Mouse (Mus musculus): ENCODE data around the gene Smtnl2.

Gene Smtnl2

GRCm38 (mm10) chr11:72425201-72425600 is 13.7 kb upstream of the Smtnl2 start:
- DNase-seq (ENCODE audit: low spot score) = no peak

GRCm38 (mm10) chr11:72423686-72424085 is 12.2 kb upstream of the Smtnl2 start:
- no peak for DNase-seq (ENCODE audit: low spot score)

- no peak for DNase-seq (ENCODE audit: low spot score)
Measured at GRCm38 (mm10) chr11:72421518-72422278, 10.2 kb upstream of the Smtnl2 start.

DNA sequence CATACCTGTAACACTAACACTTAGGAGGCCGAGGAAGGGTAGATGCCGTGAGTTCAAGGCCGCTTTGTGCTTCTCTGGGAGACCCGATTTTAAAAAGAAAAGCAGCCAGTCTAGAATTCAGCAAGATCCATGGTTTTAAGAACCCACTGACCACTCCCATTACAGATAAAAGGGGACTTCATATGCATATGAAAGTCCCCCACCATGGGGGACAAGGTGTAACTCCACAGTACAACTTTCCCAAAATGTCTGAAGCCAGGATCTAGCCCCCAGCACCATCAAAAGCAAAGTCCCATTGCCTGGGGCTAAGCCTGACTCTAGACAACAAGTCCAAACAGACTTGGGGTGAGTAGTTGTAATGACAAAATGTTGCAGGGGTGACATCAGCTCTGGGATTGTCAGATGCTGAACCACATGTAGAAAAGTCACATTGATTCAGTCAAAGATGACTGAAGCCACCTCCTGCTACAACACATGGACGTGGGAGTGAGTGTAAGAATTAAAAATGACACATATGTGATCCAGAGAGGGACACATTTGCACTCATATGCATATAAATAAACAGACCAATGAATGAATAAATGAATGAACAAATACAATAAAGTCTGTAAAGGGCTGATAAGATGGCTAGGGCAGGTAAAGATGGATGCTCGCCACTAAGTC is 9.1 kb upstream of the Smtnl2 start:
- no peak for DNase-seq (ENCODE audit: low spot score)

DNA sequence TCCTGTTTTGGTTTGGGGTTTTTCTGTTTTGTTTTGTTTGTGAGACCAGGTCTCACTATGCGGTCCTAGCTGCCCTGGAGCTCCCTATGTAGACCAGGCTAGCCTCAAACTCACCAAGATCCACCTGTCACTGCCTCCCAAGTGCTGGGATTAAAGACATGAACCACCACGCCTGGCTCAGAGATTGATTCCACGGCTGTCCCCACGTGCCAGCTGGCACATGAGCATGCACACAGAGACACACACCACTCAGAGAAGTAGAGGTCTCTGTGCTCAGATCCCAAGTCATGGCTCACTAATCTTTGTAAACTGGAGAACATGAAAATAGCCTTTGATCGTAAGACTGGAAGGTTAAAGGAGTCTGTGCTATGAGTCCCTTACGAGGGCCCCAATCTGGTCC is 7.5 kb upstream of the Smtnl2 start:
- no peak for DNase-seq (ENCODE audit: low spot score)

DNA sequence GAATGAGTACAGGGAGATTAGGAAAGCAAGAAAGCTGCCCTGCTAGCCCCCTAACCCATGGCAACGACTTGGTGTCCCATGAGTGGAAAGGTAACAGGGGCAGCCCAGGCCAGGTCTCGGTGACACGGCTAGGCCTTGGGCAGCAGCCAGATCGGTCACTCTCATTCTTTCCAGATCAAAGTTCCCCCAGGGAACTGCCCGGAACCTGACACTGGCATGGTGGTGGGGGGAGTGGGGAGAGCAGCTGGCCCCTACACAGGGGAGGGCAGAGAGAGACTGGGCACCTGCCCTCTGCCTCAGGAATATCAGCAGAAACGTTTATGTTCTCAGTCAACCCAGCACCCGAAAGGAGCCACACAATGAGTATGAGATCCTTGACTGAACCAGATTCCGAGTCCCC is 6.7 kb upstream of the Smtnl2 start:
- DNase-seq (ENCODE audit: low spot score) = no peak

DNA sequence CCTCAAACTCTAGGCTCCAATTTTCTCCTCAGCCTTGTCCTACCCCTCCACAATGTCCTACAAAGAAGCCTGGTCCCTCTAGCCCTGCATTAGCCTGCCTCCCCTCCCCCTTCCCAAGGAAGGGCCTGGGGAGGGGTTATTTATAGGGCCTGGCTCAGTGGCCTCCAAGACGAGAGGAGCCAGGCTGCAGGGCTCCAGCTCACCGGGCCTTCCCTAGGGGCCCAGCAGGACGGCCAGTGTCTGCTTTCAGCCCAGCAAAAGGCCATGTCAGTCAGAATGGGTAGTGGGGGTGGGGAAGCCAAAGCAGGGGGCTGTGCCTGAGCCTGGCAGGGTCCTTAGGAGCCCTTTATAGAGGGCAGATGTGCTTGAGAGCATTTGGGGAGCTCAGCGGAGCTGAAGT is 5.9 kb upstream of the Smtnl2 start:
- no peak for DNase-seq (ENCODE audit: low spot score)

- DNase-seq (ENCODE audit: low spot score) = no peak
Measured at GRCm38 (mm10) chr11:72416666-72417065, 5.2 kb upstream of the Smtnl2 start.

DNA sequence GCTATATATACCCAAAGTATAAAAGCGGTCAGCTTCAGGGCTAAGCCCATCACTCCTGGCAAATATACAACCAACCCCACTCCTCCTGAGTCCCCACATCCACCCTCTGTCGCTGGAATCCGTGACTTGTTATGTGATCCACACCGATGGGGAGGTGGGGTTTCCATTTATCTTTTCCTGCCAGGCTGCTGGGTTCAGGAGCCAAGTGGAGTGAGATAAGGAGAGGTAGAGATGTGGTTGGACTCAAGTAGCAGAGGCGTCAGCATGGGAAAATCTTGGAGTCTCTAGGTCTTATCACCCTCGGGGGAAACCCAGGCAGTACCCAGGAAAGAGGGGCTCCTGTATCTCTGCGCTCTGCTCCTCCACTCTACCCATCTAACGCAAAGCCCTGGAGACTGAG is 3.6 kb upstream of the Smtnl2 start:
- DNase-seq (ENCODE audit: low spot score) = peak; percentile 77

DNA sequence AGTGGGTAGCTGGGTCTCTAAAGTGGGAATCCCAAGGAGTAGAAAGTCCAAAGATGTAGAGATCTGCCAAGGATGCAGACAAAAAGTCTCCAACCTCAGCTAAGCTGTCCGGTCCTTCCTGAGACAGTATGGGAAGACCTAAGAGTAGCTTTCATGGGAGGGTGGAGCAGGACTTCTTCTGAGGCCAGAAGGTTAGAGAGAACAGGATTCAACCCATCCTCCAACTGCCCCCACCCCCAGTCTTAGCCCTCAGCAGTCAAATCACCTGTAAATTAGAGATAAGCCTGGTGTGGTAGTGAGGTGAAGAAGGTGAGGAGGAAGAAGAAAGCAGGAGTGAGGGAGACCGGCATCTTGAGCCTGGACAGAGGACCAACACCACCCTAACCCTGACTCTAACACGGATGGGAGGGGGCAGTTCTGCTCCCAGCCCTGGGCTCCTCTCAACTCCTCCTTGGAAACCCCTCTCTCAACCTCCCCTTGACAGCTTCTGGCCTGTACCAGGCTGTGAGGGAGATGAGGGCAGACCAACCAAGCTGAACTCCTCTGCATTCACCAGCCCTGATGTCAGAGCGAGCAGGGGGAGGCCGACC is 2.2 kb upstream of the Smtnl2 start:
- DNase-seq (ENCODE audit: low spot score) = no peak

- no peak for DNase-seq (ENCODE audit: low spot score)
Measured at GRCm38 (mm10) chr11:72413016-72413415, 1.5 kb upstream of the Smtnl2 start.

GRCm38 (mm10) chr11:72411945-72412344 is 432 bp upstream of the Smtnl2 start:
- no peak for DNase-seq (ENCODE audit: low spot score)

DNA sequence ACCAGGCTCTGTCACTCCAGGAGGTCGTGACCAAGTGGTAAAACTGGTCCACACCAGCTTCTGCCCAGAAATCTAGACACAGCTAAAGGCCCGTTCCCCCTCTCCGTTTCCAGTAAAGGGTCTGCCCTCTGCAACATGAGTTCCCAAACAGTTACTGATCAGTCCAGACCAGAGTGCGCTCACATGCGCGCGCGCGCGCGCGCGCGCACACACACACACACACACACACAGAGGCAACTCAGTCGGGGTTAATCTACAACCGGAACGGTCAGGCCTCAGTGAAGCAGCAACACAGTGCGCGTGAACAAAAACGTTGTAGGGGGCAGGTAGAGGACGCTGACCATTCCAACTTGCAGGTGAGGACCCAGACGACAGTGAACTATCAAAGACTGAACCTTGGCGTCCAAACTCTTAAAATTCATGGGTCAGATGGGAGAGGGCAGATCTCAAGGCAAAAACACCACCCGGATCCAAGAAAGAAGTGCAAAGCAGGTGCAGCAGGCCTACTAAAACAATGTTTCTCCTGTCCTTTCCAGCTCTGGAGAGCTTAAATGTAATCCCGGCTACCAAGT is 906 bp downstream of the Smtnl2 start:
- DNase-seq (ENCODE audit: low spot score) = no peak

DNA sequence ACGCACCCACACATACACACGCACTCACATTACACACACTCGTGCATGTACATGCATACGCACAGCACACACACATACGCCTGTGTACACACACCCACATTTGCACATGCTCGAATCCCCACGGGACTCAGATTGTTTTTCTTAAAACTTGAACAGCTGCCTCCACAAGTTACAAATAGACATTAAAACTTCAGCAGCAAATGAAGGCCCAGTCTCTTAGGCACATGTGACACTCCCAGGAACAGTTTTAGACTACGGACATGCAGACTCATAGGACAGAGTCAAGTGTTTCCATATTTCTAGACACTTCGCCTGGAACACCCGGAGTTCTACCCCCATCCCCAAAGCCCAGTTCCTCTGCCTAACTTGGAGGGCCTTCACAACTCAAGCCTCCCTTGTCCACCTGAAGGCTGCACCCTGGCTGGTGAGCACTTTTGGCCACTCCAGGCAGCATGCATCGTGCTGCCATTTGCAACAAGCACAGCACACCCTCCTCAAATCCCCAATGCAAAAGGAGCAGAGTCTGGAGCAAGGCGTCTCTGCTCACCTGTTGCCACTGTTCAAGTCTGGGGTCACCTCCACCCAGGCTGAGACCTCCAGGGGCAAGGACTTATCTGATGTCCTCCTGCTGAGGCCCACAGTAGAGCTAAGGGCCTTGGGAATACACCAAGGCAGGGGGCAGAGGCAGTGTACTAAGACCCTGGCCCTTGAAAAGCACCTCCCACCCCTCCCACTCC is 1.7 kb downstream of the Smtnl2 start:
- DNase-seq (ENCODE audit: low spot score) = no peak

- no peak for DNase-seq (ENCODE audit: low spot score)
Measured at GRCm38 (mm10) chr11:72408451-72409170, 2.9 kb downstream of the Smtnl2 start.

DNA sequence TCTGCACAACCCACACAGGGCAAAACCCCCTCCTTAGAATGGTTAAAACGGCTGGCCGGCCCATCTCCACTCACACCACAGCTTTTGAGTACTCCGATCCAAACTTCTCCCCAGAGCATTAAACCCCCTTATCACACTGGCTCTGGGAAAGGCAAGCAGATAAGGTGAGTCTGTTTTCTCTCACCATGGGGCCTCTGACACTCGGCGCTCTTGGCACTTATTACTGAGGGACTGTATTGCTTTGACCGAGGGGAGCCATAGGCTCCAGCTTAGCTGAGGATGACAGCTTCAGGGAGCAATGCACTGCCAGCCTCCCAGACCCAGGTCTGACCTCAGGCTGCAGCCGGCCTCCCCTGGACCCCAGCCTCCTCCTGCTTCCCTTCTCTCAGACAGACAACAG is 3.9 kb downstream of the Smtnl2 start:
- no peak for DNase-seq (ENCODE audit: low spot score)

DNA sequence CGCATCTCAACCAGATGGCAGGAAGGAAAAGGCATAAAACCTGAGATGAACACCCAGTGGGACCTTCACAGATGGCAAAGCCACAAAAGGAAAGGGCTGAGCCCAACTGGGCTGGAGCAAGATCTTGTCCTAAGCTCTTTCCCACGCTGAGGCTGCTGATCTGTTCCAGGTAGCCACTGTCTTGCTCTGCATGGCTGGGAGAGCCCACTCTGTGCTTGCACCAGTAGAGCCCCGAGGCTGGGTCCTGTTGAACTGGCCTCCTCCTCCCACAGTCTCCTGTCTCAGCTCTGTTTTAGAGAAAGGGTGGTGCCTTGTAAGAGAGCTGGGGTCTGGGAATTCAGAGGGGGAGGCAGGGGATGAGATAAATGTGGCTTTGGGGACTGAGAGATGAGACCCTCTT is 4.4 kb downstream of the Smtnl2 start:
- DNase-seq (ENCODE audit: low spot score) = no peak

GRCm38 (mm10) chr11:72406079-72406675 is 5.3 kb downstream of the Smtnl2 start:
- DNase-seq (ENCODE audit: low spot score) = no peak

DNA sequence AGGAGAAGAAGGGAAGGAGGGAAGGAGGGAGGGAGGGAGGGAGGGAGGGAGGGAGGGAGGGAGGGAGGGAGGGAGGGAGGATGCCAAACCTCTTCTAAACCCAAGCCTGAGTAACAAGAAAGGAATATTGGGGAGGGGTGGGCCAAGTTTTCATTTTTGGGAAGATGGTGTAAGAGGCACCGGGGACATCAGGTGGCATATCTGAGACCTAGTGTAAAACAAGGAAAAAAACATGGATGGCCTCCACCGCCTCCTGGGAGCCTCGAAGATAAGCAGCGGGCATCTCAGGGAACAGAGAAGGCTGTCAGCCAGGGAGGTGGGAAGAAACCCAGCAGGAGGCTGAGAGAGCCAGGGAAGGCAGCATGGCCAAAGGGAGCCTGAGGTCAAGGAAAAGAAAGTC is 6.0 kb downstream of the Smtnl2 start:
- DNase-seq (ENCODE audit: low spot score) = no peak

DNA sequence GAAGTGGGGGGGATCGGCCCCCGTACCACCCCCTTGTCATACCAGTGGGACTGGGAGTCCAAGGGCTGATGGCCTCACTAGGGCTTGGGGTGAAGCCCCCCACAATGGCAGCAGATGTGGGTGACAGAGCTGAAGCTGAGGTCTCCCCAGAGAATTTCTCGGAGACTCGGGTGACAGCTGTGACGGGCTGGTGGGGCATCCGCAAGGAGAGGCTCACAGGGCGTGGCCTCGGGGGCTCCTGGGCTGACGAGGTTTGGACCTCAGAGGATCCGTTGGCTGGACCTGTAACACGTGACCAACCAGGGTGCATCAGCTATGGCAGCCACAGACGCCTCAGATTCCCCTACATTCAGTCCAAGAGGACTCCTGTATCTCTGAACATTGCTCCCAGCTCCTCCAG is 8.5 kb downstream of the Smtnl2 start:
- DNase-seq (ENCODE audit: low spot score) = no peak

DNA sequence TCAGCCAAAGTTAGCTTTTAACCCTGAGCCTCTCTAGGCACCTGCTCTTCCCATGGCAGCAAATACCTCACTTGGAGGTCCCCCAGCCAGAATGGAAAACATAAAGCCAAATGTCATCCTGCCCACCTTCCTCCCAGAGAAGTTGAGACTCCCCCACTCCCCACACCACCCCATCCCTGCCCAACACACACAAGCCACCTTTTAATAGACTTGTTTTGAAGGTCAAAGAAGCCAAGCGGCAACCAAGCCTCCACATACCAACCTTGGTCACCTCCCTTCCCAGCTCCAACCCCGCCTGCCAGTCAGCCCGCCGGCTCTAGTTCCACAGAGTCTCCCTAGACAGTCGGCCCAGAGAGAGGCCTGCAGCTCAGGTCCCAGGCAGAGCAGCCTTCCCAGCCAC is 9.5 kb downstream of the Smtnl2 start:
- DNase-seq (ENCODE audit: low spot score) = no peak
